Mouse (Mus musculus) lung, adult 10 weeks (tissue): ENCODE results near the gene Gm4788. TPM values are rescaled to one million over a fixed set of nuclear protein-coding genes. Genes with fewer than 3 reads are reported as not detected.

ENCODE experiments used
- polyA plus RNA-seq: library from polyadenylated mRNA; stranded (reverse); fragments of 350-450 nt; fragmentation: Illumina TruSeq; extraction: RNeasy Lipid Tissue Mini Kit (QIAGEN cat#74804); gene quantifications from one replicate; pipeline ENCODE4 v1.2.3, GENCODE M21; 2014; ENCODE audit warnings: low read depth, low replicate concordance; ENCODE audit not compliant: insufficient read depth

Gm4788 gene
- polyA plus RNA-seq, result not detected

GRCm38 (mm10) chr1:139781143-139781542, at the start of gene Gm4788:
Gene Gm4788, minus strand, starts transcription at chr1:139781243.

Other genes starting within 250 kb of the Gm4788 start
- gene Cfhr1, start 221.0 kb downstream of the Gm4788 start, polyA plus RNA-seq, result not detected
- 0.14 TPM for gene Cfhr2, start 77.5 kb upstream of the Gm4788 start, polyA plus RNA-seq